Comparison of ENCODE assay signal across 18 mouse cellular contexts in genomic region chr1:37509437-37509836, GRCm38 (mm10). TPM values are rescaled to one million over a fixed set of nuclear protein-coding genes. Genes with fewer than 3 reads are reported as not detected.
DNase-seq lines count a peak whose midpoint lies in the region; ATAC-seq and TF ChIP-seq lines count a peak whose summit lies in the region.
"Had no signal": no experiment of that assay in that cellular context is flagged by ENCODE, and none has a peak within 500 bp of the region (broad histone marks: within the 10 kb centered on the region; RNA-seq: fewer than 3 reads in every experiment).

No protein-coding gene starts in this region.

- peak overlapping the region; percentile 68; the same call in 1 of the 2 replicates for H3K27ac ChIP-seq in intestine, postnatal 0 days (ENCODE audit: low read depth, low read length)
- no peak overlapping the region for H3K27ac ChIP-seq in intestine, embryonic 16.5 days (ENCODE audit: low read length)
- peak overlapping the region; percentile 50 for H3K27ac ChIP-seq in brown adipose tissue, adult 24 weeks (replicated peaks; ENCODE audit: low read depth, low read length)
- H3K27ac ChIP-seq: embryonic facial prominence, embryonic 12.5 days; forebrain, embryonic 12.5 days; heart, embryonic 13.5 days; hindbrain, embryonic 15.5 days had no signal

- peaks cover 9% of the 10 kb centered on the region for H3K36me3 ChIP-seq in intestine, postnatal 0 days (ENCODE audit: control insufficient read depth, insufficient read depth)
- H3K36me3 ChIP-seq in intestine, embryonic 16.5 days (ENCODE audit: control insufficient read depth, insufficient read depth, low read length), result 0 out of 2 replicates have a peak, but pooled peaks cover 2% of the 10 kb centered on the region
- H3K36me3 ChIP-seq: embryonic facial prominence, embryonic 12.5 days; forebrain, embryonic 12.5 days; heart, embryonic 13.5 days; hindbrain, embryonic 15.5 days had no signal

- no peak for ATAC-seq in intestine, postnatal 0 days
- ATAC-seq in intestine, embryonic 16.5 days, result no peak
- no peak for ATAC-seq in inflammation-experienced regulatory T-cells, adult 6 months
- ATAC-seq: forebrain, embryonic 16.5 days had no signal

- TF ChIP-seq CTCF in intestine, postnatal 0 days (IDR thresholded peaks at IDR 0.05; ENCODE audit: low read depth), result no peak

- no peaks in the 10 kb centered on the region for H3K9me3 ChIP-seq in intestine, postnatal 0 days (ENCODE audit: control insufficient read depth)
- H3K9me3 ChIP-seq in intestine, embryonic 16.5 days (ENCODE audit: control insufficient read depth, low read length), result no peaks in the 10 kb centered on the region
- H3K9me3 ChIP-seq: forebrain, embryonic 12.5 days had no signal

- H3K4me2 ChIP-seq in intestine, postnatal 0 days (replicated peaks; ENCODE audit: low read depth), result no peak overlapping the region
- H3K4me2 ChIP-seq in intestine, embryonic 16.5 days (ENCODE audit: low read depth, low read length), result no peak overlapping the region
- H3K4me2 ChIP-seq: embryonic facial prominence, embryonic 12.5 days; forebrain, embryonic 12.5 days; heart, embryonic 13.5 days; hindbrain, embryonic 15.5 days had no signal

- H3K4me1 ChIP-seq in intestine, postnatal 0 days (replicated peaks; ENCODE audit: control insufficient read depth, insufficient read depth, low read length), result peaks cover 19% of the 10 kb centered on the region
- peaks cover 35% of the 10 kb centered on the region for H3K4me1 ChIP-seq in intestine, embryonic 16.5 days (ENCODE audit: control insufficient read depth, insufficient read depth, low read length)
- H3K4me1 ChIP-seq in brown adipose tissue, adult 24 weeks (ENCODE audit: control insufficient read depth, insufficient read depth, insufficient read length, low read length), result peaks cover 40% of the 10 kb centered on the region

- no peak overlapping the region for H3K4me3 ChIP-seq in intestine, postnatal 0 days (ENCODE audit: low read depth, low read length)
- no peak overlapping the region for H3K4me3 ChIP-seq in intestine, embryonic 16.5 days (ENCODE audit: low read length)
- H3K4me3 ChIP-seq in brown adipose tissue, adult 24 weeks (ENCODE audit: insufficient read depth, low read depth, low read length), result no peak overlapping the region
- H3K4me3 ChIP-seq: embryonic facial prominence, embryonic 12.5 days; forebrain, embryonic 12.5 days; heart, embryonic 13.5 days; hindbrain, embryonic 15.5 days had no signal

- WGBS in intestine, postnatal 0 days, result 82% methylated on average over 5 of the region's 5 CpGs
- 83% methylated on average over 5 of the region's 5 CpGs for WGBS in intestine, embryonic 16.5 days

- H3K9ac ChIP-seq in intestine, postnatal 0 days (ENCODE audit: low read depth, low read length), result no peak overlapping the region
- no peak overlapping the region for H3K9ac ChIP-seq in intestine, embryonic 16.5 days (ENCODE audit: low read depth, low read length)
- H3K9ac ChIP-seq: embryonic facial prominence, embryonic 12.5 days; forebrain, embryonic 12.5 days; heart, embryonic 13.5 days; hindbrain, embryonic 15.5 days had no signal

- DNase-seq in adrenal gland, adult 8-10 months, result peak; percentile 31
- peak; percentile 42 for DNase-seq in adrenal gland, postnatal 10 days
- no peak for DNase-seq in spleen, adult 18-20 months
- DNase-seq: cerebellum, adult 11 months; cerebellum, adult 8-10 months; cerebellum, postnatal 14 days; gastrocnemius, postnatal 14 days; heart, postnatal 36 days; kidney, adult 18-20 months had no signal

- H3K27me3 ChIP-seq in intestine, postnatal 0 days (replicated peaks; ENCODE audit: control insufficient read depth, insufficient read depth, low read length), result no peaks in the 10 kb centered on the region
- no peaks in the 10 kb centered on the region for H3K27me3 ChIP-seq in intestine, embryonic 16.5 days (replicated peaks; ENCODE audit: control insufficient read depth, insufficient read depth, low read length)
- H3K27me3 ChIP-seq: embryonic facial prominence, embryonic 12.5 days; forebrain, embryonic 12.5 days; heart, embryonic 13.5 days had no signal

RNA-seq across cellular contexts. Expression of gene Mgat4a, which starts 31.4 kb away (rescaled TPM):
- 59.1 and 64.0 TPM in 2 replicates for polyA plus RNA-seq in intestine, postnatal 0 days (2015; fragmentation: Nextera tagmentation; extraction: Ambion mirVana)
- 48.7 and 50.1 TPM in 2 replicates for polyA plus RNA-seq in intestine, embryonic 16.5 days (2015; fragmentation: Nextera tagmentation; extraction: Ambion mirVana)
- total RNA-seq in adrenal gland, adult 8-10 months (2022), result 1 to 10 TPM; 7.2 to 8.2 (median 8.0) TPM
- total RNA-seq in adrenal gland, postnatal 10 days (2021), result 10 to 100 TPM in 1 of 2 experiments, 1 to 10 TPM in 1; 9.7 to 11.4 TPM
- 2.2 and 2.4 TPM in 2 replicates for polyA plus RNA-seq in brown adipose tissue, adult 24 weeks (2012; ENCODE audit: insufficient read depth, insufficient read length, missing spikeins)
- polyA plus RNA-seq in inflammation-experienced regulatory T-cells, adult 6 months (2017; shearing (Covaris generic)), result 10 to 100 TPM in 1 of 3 experiments, 1 to 10 TPM in 2; 4.4 to 13.2 (median 9.5) TPM

Comparison
In these comparisons a context has a peak if more than half of its experiments do, and no peak if none do; other contexts are left out.
1. DNase-seq: peak in adrenal gland, adult 8-10 months (single experiment) and adrenal gland, postnatal 10 days (single experiment); none in spleen, adult 18-20 months (0 of 2).